Mouse (Mus musculus): ENCODE measurements around the gene Bcl6.

DNA sequence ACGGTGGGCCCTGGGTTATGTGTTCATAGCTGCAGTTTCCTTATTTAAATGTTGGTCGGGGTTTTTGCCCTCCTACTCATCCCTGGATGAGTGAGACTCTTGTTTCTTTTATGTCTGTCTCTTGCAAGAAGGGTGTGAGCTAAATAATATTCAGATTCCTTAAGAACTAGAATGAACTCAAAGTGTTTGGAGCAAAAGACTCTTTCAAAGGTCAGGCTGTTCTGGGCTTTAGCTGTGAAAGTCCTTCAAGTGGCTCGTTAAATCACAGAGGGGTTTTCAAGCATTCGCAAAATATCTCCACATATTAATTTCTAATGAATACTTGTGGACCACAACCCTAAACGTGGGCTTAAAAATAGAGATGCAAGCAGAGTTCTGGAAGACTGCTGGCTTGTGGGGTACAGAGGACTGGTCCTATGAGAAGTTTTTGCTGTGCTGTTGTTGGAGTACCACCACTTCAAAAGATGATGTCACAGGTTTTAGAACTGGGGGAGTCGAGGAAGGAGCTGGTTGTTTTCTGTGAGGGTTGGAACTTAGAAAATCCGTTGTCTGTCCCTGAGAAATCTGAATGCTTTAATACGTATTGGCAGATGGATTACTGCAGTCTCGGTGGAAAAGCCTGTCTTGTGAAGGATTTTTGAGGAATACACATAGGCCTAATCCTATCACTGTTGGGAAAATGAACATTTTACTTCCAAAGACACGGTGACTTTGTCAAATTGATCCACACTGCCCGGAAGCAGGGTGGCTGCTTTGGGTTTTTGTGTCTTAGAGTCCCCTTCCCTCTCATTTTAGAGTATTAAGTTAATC is 1.7 kb upstream of the Bcl6 start:
- no peak for TF ChIP-seq CTCF (IDR thresholded peaks at IDR 0.05; ENCODE audit: low read depth)
- TF ChIP-seq EP300 (optimal IDR thresholded peaks at IDR 0.05), result no peak
